Mouse (Mus musculus) lung, postnatal 0 days (tissue): ENCODE results near the gene Plpp7. TPM values are rescaled to one million over a fixed set of nuclear protein-coding genes. Genes with fewer than 3 reads are reported as not detected.
A peak's percentile ranks its signal among the peaks of the same experiment; 100 is the strongest.

Experiments used
- ATAC-seq: fragments of 200-750 bp; cut with Nextera tagmentation; 2 replicates; pipeline ENCODE4 v1.8.0; 2017; ENCODE audit warnings: moderate library complexity
- DNase-seq: peaks from one replicate; pipeline ENCODE4 v3.0.0-alpha.2; 2016; ENCODE audit warnings: low spot score
- H3K27ac ChIP-seq: fragments of 300-500 bp; sonication (generic); 2 replicates; pipeline ENCODE4 v1.5.1; 2014; ENCODE audit warnings: antibody characterized with exemption, mild to moderate bottlenecking, low read length, mixed read lengths
- H3K27me3 ChIP-seq: fragments of 300-500 bp; sonication (generic); replicated peaks from 2 replicates; pipeline ENCODE4 v1.6.1; 2014; ENCODE audit warnings: low read length, mixed read lengths; ENCODE audit not compliant: insufficient read depth
- H3K36me3 ChIP-seq: fragments of 300-500 bp; sonication (generic); 2 replicates; pipeline ENCODE4 v1.6.1; 2014; ENCODE audit warnings: low read length, mixed read lengths; ENCODE audit not compliant: insufficient read depth
- H3K4me1 ChIP-seq: fragments of 300-500 bp; sonication (generic); 2 replicates; pipeline ENCODE4 v1.6.1; 2014; ENCODE audit warnings: antibody characterized with exemption, low read depth, low read length, mixed read lengths; ENCODE audit not compliant: insufficient read depth
- H3K4me2 ChIP-seq: fragments of 300-500 bp; sonication (generic); replicated peaks from 2 replicates; pipeline ENCODE4 v1.6.1; 2014; ENCODE audit warnings: low read depth, mild to moderate bottlenecking, low read length, moderate library complexity, mixed read lengths
- H3K4me3 ChIP-seq: fragments of 300-500 bp; sonication (generic); 2 replicates; pipeline ENCODE4 v1.5.1; 2014; ENCODE audit warnings: low read depth, low read length
- H3K9ac ChIP-seq: fragments of 300-500 bp; sonication (generic); replicated peaks from 2 replicates; pipeline ENCODE4 v1.6.1; 2014; ENCODE audit warnings: low read depth, mild to moderate bottlenecking
- H3K9me3 ChIP-seq: fragments of 300-500 bp; sonication (generic); 2 replicates; pipeline ENCODE4 v1.6.1; 2016; ENCODE audit warnings: low read length, mixed read lengths
- CTCF ChIP-seq: IDR thresholded peaks from 2 replicates; pipeline ENCODE4 v1.5.1; 2016; ENCODE audit warnings: antibody characterized with exemption, mild to moderate bottlenecking
- EP300 ChIP-seq: IDR thresholded peaks from 2 replicates; pipeline ENCODE4 v1.6.1; 2016; ENCODE audit warnings: antibody characterized with exemption, mild to moderate bottlenecking, control low read depth
- WGBS: fragments of 180-500 bp; shearing (Covaris S2); extraction: QIAGEN DNeasy Blood & Tissue Kit; methylation state at CpG from one replicate; pipeline ENCODE4 v1.1.7; 2014; 5-methylcytosine and 5-hydroxymethylcytosine counted together
- polyA plus RNA-seq: library from polyadenylated mRNA; unstranded; fragments of >200 nt; fragmentation: Nextera tagmentation; extraction: Ambion mirVana; gene quantifications from 2 replicates; pipeline ENCODE4 v1.2.1, GENCODE M21; 2015

Plpp7 gene
- polyA plus RNA-seq, 1 experiment from 2014 or later, result 2.4 TPM

- TF ChIP-seq CTCF (no peak), EP300 (no peak)
- peak; percentile 49 for DNase-seq
These were observed 11.0 kb upstream of the Plpp7 start, which contains the start of gene Fam78a for GRCm38 (mm10) chr2:32084111-32084871. Gene Fam78a (minus strand): TSS chr2:32084857.

GRCm38 (mm10) chr2:32084872-32085199 lies 10.5 kb upstream of the Plpp7 start:
- no peak overlapping the region for H3K27ac ChIP-seq
- ATAC-seq, result no peak

More at GRCm38 (mm10) chr2:32084111-32084871, 11.0 kb upstream of the Plpp7 start, which contains the start of gene Fam78a:
- peaks cover 29% of the 10 kb centered on the region for H3K27me3 ChIP-seq
- H3K36me3 ChIP-seq, result no peaks in the 10 kb centered on the region
- 0 out of 2 replicates have a peak, but pooled peaks have one; percentile 16 for ATAC-seq
- no peaks in the 10 kb centered on the region for H3K9me3 ChIP-seq
- no peak within 1 kb of the TSS for H3K27ac ChIP-seq
- H3K9ac ChIP-seq, result no peak within 1 kb of the TSS
- under 1% methylated on average over 62 of the region's 68 CpGs for whole genome bisulfite sequencing
- H3K4me3 ChIP-seq, result peak within 1 kb of the TSS; percentile 57
- H3K4me1 ChIP-seq, result peaks cover 7% of the 10 kb centered on the region; the same call in 1 of the 2 replicates
- peak within 1 kb of the TSS; percentile 86 for H3K4me2 ChIP-seq

GRCm38 (mm10) chr2:32085231-32085630 lies 10.1 kb upstream of the Plpp7 start:
- Histone ChIP-seq H3K9ac (no peak overlapping the region), H3K27me3 (peaks cover 29% of the 10 kb centered on the region), H3K9me3 (no peaks in the 10 kb centered on the region), H3K36me3 (no peaks in the 10 kb centered on the region), H3K27ac (no peak overlapping the region), H3K4me2 (no peak overlapping the region), H3K4me1 (peaks cover 7% of the 10 kb centered on the region; the same call in 1 of the 2 replicates), H3K4me3 (no peak overlapping the region)
- no peak for TF ChIP-seq EP300
- TF ChIP-seq CTCF, result no peak
- 49% methylated on average over 2 of the region's 2 CpGs for WGBS
- ATAC-seq (no peak), DNase-seq (no peak)

More at GRCm38 (mm10) chr2:32084872-32085199, 10.5 kb upstream of the Plpp7 start:
- TF ChIP-seq EP300 (no peak), CTCF (no peak)
- no peak overlapping the region for H3K9ac ChIP-seq
- no peaks in the 10 kb centered on the region for H3K36me3 ChIP-seq
- H3K9me3 ChIP-seq, result no peaks in the 10 kb centered on the region
- H3K27me3 ChIP-seq, result peaks cover 29% of the 10 kb centered on the region
- H3K4me3 ChIP-seq, result peak overlapping the region; percentile 57
- peaks cover 7% of the 10 kb centered on the region; the same call in 1 of the 2 replicates for H3K4me1 ChIP-seq
- DNase-seq, result no peak
- H3K4me2 ChIP-seq, result peak overlapping the region; percentile 86
- 23% methylated on average over 2 of the region's 2 CpGs for WGBS

DNA sequence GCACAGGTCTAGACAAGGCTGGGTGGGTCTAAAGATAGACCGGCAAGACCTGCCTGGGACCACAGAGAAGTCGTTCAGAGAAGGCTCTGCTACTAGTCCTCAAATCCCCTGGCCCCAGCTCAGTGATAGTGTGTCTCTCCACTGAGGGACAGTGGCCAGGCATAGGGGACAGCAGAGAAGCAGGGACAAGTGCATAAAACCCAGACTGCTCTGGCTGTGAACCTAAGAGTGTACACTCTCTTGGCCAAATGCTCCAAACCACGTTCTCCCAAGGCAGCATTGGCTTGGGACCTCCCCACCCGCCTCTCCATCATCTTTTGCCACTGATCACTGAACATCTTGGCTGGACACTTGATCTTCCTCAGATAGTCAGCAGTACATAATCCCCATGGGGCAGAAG lies 7.7 kb upstream of the Plpp7 start:
- Histone ChIP-seq H3K36me3 (no peaks in the 10 kb centered on the region), H3K4me1 (peaks cover 7% of the 10 kb centered on the region; the same call in 1 of the 2 replicates), H3K9me3 (no peaks in the 10 kb centered on the region), H3K4me3 (no peak overlapping the region), H3K4me2 (no peak overlapping the region), H3K9ac (no peak overlapping the region), H3K27me3 (peaks cover 20% of the 10 kb centered on the region), H3K27ac (no peak overlapping the region)
- 51% methylated on average over 4 of the region's 4 CpGs for WGBS
- no peak for TF ChIP-seq EP300
- TF ChIP-seq CTCF, result no peak
- DNase-seq (no peak), ATAC-seq (no peak)

GRCm38 (mm10) chr2:32088372-32088981 lies 6.9 kb upstream of the Plpp7 start:
- DNase-seq (peak; percentile 27), ATAC-seq (peak; percentile 47; the same call in 1 of the 2 replicates)
- H3K9ac ChIP-seq, result no peak overlapping the region

DNA sequence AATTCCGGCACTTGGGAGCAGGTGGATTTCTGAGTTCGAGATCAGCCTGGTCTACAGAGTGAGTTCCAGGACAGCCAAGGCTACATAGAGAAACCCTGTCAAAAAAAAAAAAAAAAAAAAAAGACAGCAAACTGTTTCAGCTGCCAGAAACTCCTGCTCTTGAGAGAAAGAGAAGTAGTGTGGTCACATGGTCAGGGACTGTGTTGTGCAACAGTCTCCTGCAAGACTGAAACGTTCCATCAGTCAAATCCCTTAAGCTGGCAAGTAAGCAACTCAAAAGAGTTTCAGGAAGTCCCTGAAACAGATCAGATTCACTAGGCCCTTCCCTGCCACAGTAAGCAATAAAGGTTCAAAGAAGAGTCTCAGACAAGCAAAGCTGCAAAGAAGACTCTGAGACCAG lies 5.7 kb upstream of the Plpp7 start:
- DNase-seq, result peak; percentile 51
- H3K4me3 ChIP-seq, result no peak overlapping the region
- no peaks in the 10 kb centered on the region for H3K9me3 ChIP-seq
- H3K27me3 ChIP-seq, result 0 out of 2 replicates have a peak, but pooled peaks cover 4% of the 10 kb centered on the region
- no peaks in the 10 kb centered on the region for H3K36me3 ChIP-seq
- 64% methylated on average over 3 of the region's 3 CpGs for WGBS
- H3K9ac ChIP-seq, result no peak overlapping the region
- ATAC-seq, result no peak
- H3K4me1 ChIP-seq, result peaks cover 2% of the 10 kb centered on the region; the same call in 1 of the 2 replicates
- TF ChIP-seq EP300 (no peak), CTCF (no peak)
- no peak overlapping the region for H3K27ac ChIP-seq
- no peak overlapping the region for H3K4me2 ChIP-seq

More at GRCm38 (mm10) chr2:32088372-32088981, 6.9 kb upstream of the Plpp7 start:
- peak overlapping the region; percentile 2; the same call in 1 of the 2 replicates for H3K4me3 ChIP-seq
- H3K4me1 ChIP-seq, result peaks cover 7% of the 10 kb centered on the region; the same call in 1 of the 2 replicates
- no peak overlapping the region for H3K27ac ChIP-seq
- H3K9me3 ChIP-seq, result no peaks in the 10 kb centered on the region
- WGBS, result 2% methylated on average over 34 of the region's 35 CpGs
- H3K27me3 ChIP-seq, result peaks cover 13% of the 10 kb centered on the region
- TF ChIP-seq EP300 (no peak), CTCF (no peak)
- H3K36me3 ChIP-seq, result no peaks in the 10 kb centered on the region
- peak overlapping the region; percentile 45 for H3K4me2 ChIP-seq
